Mouse (Mus musculus) MEL-GATA-1-ER (cell line): ENCODE measurements around the gene Ptcra.
"Not testable (repeated sequence)": the region's sequence is repeated elsewhere in the genome, so short reads cannot be mapped to it uniquely, and the experiment has no call there.

Experiments
- DNase-seq: peaks from one replicate; pipeline ENCODE4 v3.0.0-alpha.2; 2012; ENCODE audit warnings: low read depth; ENCODE audit errors: extremely low read depth

Gene Ptcra

GRCm38 (mm10) chr17:46771616-46772015, 8.1 kb upstream of the Ptcra start:
- no peak for DNase-seq

DNA sequence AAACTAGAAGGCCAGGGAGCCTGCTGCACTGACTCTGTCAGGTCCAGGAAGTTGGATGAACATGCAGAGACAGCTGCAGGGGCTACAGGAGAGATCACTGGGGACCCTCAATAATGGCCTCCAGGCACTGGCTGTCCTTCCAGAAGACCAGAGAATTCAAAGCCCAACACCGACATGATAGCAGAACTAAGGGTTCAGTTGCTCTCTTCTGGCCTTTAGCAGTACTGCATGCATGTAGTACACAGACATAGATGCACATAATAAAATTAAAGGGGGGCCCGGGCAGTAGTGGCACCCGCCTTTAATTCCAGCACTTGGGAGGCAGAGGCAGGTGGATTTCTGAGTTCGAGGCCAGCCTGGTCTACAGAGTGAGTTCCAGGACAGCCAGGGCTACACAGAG, 7.5 kb upstream of the Ptcra start:
- DNase-seq = no peak

DNA sequence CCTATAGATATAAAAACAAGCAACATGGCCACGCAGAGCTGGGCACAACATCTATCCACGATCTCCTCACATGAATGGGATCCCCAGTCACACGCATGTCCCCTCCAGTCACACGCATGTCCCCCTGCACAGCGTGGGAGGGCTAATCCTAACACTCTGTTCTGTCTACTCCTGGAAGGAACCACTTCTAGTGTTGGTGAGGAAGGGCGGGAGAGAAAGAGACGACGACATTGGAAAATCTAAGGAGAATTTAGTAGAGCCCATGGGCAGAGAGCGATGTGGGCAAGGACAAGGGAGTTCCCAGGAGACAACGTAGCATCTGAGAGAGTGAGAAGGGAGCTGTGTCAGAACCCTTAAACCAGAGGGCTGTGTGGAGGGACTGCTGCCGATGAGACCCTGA, 7.0 kb upstream of the Ptcra start:
- DNase-seq = no peak

GRCm38 (mm10) chr17:46767868-46768267, 4.4 kb upstream of the Ptcra start:
- DNase-seq = no peak

- not testable (repeated sequence) for DNase-seq
Measured at GRCm38 (mm10) chr17:46764916-46765315, 1.4 kb upstream of the Ptcra start.

DNA sequence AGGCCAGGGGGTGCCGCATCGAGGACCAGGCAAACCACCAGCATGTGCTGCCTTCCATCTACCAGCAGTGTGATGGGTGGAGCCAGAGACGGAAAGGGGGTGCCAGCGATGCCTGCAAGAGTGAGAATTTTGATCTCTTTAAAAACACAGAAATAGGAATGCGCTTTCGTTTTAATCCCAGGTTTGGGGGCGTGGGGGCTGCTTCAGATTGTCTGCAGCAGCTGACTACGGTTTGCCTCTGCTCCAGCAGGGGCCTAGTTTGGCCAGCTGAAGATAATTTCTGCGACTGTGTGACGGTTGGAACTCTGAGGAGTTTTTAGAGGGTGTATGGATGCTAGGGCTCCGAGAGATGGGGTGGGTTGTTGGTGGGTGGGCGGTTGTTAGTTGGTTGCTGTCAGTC, 4.8 kb downstream of the Ptcra start:
- no peak for DNase-seq

GRCm38 (mm10) chr17:46751794-46752556, 11.5 kb downstream of the Ptcra start, which contains the start of gene Cnpy3:
Cnpy3 (minus strand) TSS chr17:46752214.
- DNase-seq = peak; percentile 98

GRCm38 (mm10) chr17:46751056-46751793, 12.3 kb downstream of the Ptcra start:
- peak; percentile 94 for DNase-seq

- no peak for DNase-seq
Measured at GRCm38 (mm10) chr17:46750580-46750979, 12.9 kb downstream of the Ptcra start.

GRCm38 (mm10) chr17:46749282-46749681, 14.2 kb downstream of the Ptcra start:
- no peak for DNase-seq

DNA sequence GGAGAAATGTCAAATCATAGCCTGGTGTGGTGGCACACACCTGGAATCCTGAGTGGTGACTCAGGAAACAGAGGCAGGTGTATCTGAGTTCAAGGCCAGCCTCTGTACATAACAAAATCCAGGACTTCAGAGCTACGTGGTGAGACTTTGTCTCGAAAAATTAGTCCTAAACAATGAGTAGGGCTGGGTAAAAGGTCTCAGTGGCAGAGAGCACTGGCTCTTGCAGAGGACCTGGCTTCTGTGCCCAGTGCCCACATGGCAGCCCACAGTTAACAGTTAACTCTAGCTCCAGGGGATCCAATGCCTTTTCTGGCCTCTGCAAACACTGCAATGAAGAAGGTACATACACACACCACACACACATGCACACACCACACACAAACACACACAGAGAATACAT, 15.7 kb downstream of the Ptcra start:
- DNase-seq = no peak

DNA sequence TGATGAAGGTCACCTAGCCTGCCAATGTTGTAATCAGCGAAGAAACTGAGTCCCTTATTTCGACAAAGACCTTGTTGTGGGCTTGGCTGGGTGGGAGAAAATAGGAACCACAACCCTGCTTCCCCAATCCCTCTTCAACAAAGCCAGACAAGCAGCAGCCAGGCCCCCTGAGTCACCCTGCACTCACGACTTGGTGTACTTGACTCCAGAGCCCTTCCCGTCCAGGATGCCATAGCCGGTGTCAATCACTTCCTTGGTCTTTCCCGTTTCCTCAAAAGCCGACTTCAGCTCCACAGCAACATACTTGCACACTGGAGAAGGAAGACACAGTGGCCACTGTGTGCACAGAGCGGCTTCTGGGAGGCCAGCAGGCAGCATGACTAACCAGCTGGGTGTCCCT, 16.3 kb downstream of the Ptcra start:
- no peak for DNase-seq

DNA sequence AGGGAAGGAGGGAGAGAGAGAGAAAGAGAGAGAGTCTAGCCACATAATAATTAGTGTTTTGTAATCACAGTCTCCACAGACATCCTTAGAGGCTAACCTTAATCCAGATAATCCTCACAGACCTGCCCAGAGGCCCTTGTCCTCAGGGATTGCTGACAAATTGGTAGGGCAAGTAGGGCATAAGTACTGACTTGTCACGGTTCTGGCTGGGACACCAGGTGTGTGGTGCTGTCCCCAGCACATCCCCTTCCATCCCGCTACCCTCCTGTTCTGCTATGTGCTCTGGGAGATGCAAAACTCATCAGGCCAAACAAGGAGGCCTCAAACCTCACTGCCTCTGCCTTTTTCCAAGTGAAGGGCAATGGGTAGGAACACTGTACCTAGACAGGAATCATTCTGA, 18.0 kb downstream of the Ptcra start:
- DNase-seq = no peak

- DNase-seq = no peak
Measured at GRCm38 (mm10) chr17:46742986-46743385, 20.5 kb downstream of the Ptcra start.

DNA sequence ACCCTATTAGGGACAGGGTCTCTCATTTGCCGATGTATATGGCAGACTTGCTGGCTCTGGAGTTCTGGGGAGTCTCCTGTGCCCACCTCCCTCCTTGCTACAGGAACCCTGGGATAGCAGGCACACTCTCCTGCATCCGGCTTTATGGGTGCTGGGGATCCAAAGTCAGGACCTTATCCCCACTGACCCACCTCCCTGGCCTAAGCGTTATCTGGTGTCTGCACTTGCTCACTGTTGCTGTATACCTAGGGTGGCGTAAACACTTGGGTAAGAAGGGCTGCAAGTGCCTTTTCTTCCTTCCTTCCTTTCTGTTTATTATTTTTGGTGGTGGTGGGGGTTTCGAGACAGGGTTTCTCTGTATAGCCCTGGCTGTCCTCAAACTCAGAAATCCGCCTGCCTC, 22.2 kb downstream of the Ptcra start:
- no peak for DNase-seq

- no peak for DNase-seq
Measured at GRCm38 (mm10) chr17:46736160-46736559, 27.4 kb downstream of the Ptcra start.

DNA sequence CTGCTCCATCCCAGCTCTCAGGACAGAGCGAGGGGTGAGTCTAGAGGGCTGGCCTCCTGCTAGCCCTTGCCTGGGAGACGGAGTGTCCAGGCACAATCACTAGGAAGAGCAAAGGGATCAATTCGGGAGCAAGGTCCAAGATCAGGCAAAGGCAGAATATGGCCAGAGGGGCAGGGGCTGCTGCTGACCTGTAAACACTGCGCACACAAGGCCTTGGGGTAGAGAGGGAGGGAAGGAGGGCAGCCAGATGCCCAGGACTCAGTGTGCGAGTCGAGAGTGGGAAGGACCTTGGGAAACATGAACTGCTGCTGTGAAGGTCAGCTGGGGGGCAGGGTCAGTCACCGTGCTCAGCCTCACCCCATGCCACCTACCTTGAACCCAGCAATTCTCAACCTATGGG, 28.2 kb downstream of the Ptcra start:
- no peak for DNase-seq

DNA sequence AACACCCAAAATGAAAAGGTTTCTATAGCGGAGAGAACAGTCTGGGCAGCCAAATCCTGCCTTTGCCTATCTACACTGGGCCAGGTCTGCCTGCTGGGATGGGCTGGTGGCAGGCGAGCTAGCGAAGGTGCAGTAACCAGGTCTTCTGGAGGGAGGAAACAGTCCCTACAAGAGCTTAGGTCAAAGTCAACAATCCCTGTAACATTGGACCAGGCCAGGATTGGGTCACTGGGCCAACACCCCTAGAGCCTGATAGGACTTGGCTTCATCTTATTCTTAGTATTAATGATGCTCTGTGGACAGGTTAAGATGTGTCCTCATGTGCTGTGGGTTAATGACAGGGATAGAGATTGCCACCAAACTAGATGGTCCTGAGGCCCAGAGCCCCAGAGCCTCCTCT, 29.5 kb downstream of the Ptcra start:
- no peak for DNase-seq

DNA sequence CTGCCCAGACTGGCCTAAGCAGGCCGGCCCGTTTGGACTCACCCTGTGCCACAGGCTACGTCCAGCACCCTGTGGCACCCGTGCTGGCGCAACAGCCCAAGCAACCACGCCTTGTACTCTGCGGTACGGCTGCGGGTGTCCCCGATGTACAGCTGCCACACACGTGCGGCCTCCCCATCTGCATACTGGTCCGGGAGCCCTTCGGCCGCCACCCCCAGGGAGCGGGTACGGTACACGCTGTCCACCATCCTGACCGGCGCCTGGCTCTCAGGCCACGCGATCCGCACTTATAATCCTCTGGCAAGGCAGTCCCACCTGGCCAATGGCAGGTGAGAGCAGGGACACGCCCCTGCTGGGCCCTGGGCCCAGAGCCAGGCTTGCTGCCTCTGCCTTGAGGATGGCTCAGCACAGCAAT, 34.6 kb downstream of the Ptcra start, which contains the start of gene Gnmt:
Gene Gnmt, minus strand, starts transcription at position 265 of the 415 bp plus-strand sequence.
- DNase-seq = no peak

- no peak for DNase-seq
Measured at GRCm38 (mm10) chr17:46728496-46728895, 35.0 kb downstream of the Ptcra start.

- no peak for DNase-seq
Measured at GRCm38 (mm10) chr17:46728021-46728420, 35.5 kb downstream of the Ptcra start.

GRCm38 (mm10) chr17:46727271-46727670, 36.2 kb downstream of the Ptcra start:
- no peak for DNase-seq
